Mouse (Mus musculus) hindbrain, embryonic 12.5 days (tissue): Measurements from ENCODE around the gene Aldh4a1. TPM values are rescaled to one million over a fixed set of nuclear protein-coding genes. Genes with fewer than 3 reads are reported as not detected.

Experiments
- ATAC-seq: fragments of 200-750 bp; cut with Nextera tagmentation; 2 replicates; pipeline ENCODE4 v1.8.0; 2017; ENCODE audit warnings: moderate TSS enrichment; ENCODE audit not compliant: low FRiP score
- H3K27ac ChIP-seq: fragments of 300-500 bp; sonication (generic); 2 replicates; pipeline ENCODE4 v1.5.1; 2016; ENCODE audit warnings: mild to moderate bottlenecking
- H3K27me3 ChIP-seq: fragments of 300-500 bp; sonication (generic); 2 replicates; pipeline ENCODE4 v1.6.1; 2016; ENCODE audit warnings: mild to moderate bottlenecking
- H3K36me3 ChIP-seq: fragments of 300-500 bp; sonication (generic); 2 replicates; pipeline ENCODE4 v1.6.1; 2016; ENCODE audit warnings: mild to moderate bottlenecking
- H3K4me1 ChIP-seq: fragments of 300-500 bp; sonication (generic); 2 replicates; pipeline ENCODE4 v1.6.1; 2016
- H3K4me2 ChIP-seq: fragments of 300-500 bp; sonication (generic); replicated peaks from 2 replicates; pipeline ENCODE4 v1.6.1; 2016; ENCODE audit warnings: mild to moderate bottlenecking
- H3K4me3 ChIP-seq: fragments of 300-500 bp; sonication (generic); 2 replicates; pipeline ENCODE4 v1.5.1; 2016; ENCODE audit warnings: mild to moderate bottlenecking
- H3K9ac ChIP-seq: fragments of 300-500 bp; sonication (generic); 2 replicates; pipeline ENCODE4 v1.6.1; 2016; ENCODE audit warnings: mild to moderate bottlenecking, moderate library complexity
- H3K9me3 ChIP-seq: fragments of 300-500 bp; sonication (generic); replicated peaks from 2 replicates; pipeline ENCODE4 v1.6.1; 2016; ENCODE audit warnings: mild to moderate bottlenecking
- WGBS: fragments of 180-500 bp; shearing (Covaris S2); methylation state at CpG from one replicate; pipeline ENCODE4 v1.1.7; 2016; 5-methylcytosine and 5-hydroxymethylcytosine counted together
- polyA plus RNA-seq: library from polyadenylated mRNA; unstranded; fragments of >200 nt; fragmentation: Nextera tagmentation; extraction: Ambion mirVana; gene quantifications from 2 replicates; pipeline ENCODE4 v1.2.1, GENCODE M21; 2016

The Aldh4a1 gene
- polyA plus RNA-seq, 1 experiment from 2014 or later = 21.4 TPM

- 56% methylated on average over 11 of the region's 11 CpGs for WGBS
- peaks cover 7% of the 10 kb centered on the region; the same call in 1 of the 2 replicates for H3K27me3 ChIP-seq
- no peak overlapping the region for H3K4me2 ChIP-seq
- no peak overlapping the region for H3K9ac ChIP-seq
- H3K9me3 ChIP-seq = no peaks in the 10 kb centered on the region
- H3K4me3 ChIP-seq = no peak overlapping the region
- peaks cover 12% of the 10 kb centered on the region; the same call in 1 of the 2 replicates for H3K36me3 ChIP-seq
- 0 out of 2 replicates have a peak, but pooled peaks have one; percentile 29 for ATAC-seq
- H3K4me1 ChIP-seq = peaks cover 6% of the 10 kb centered on the region
- no peak overlapping the region for H3K27ac ChIP-seq
These were observed 28.2 kb downstream of the Aldh4a1 start for GRCm38 (mm10) chr4:139650907-139651306.

- Histone ChIP-seq H3K4me1 (peaks cover 6% of the 10 kb centered on the region), H3K27ac (no peak within 1 kb of the TSS), H3K4me2 (no peak within 1 kb of the TSS), H3K36me3 (peaks cover 8% of the 10 kb centered on the region; the same call in 1 of the 2 replicates), H3K4me3 (no peak within 1 kb of the TSS), H3K9ac (no peak within 1 kb of the TSS), H3K27me3 (peaks cover 7% of the 10 kb centered on the region; the same call in 1 of the 2 replicates), H3K9me3 (peaks cover 1% of the 10 kb centered on the region; the same call in 1 of the 2 replicates)
- whole genome bisulfite sequencing = 86% methylated on average over 8 of the region's 8 CpGs
- no peak for ATAC-seq
These were observed 30.6 kb downstream of the Aldh4a1 start, which contains the start of gene Tas1r2 for GRCm38 (mm10) chr4:139653238-139653637. Gene Tas1r2, plus strand, starts transcription at chr4:139653538.

GRCm38 (mm10) chr4:139661897-139662296, 39.2 kb downstream of the Aldh4a1 start:
- Histone ChIP-seq H3K27ac (no peak overlapping the region), H3K4me1 (no peaks in the 10 kb centered on the region), H3K9me3 (peaks cover 5% of the 10 kb centered on the region; the same call in 1 of the 2 replicates), H3K4me2 (no peak overlapping the region), H3K36me3 (no peaks in the 10 kb centered on the region), H3K27me3 (peaks cover 5% of the 10 kb centered on the region), H3K9ac (no peak overlapping the region), H3K4me3 (no peak overlapping the region)
- WGBS = 90% methylated on average over 14 of the region's 14 CpGs
- ATAC-seq = no peak

GRCm38 (mm10) chr4:139667632-139668031, 45.0 kb downstream of the Aldh4a1 start:
- H3K27me3 ChIP-seq = peaks cover 7% of the 10 kb centered on the region
- WGBS = 54% methylated on average over 6 of the region's 6 CpGs
- no peak overlapping the region for H3K4me3 ChIP-seq
- no peak overlapping the region for H3K9ac ChIP-seq
- H3K4me2 ChIP-seq = no peak overlapping the region
- H3K4me1 ChIP-seq = no peaks in the 10 kb centered on the region
- H3K27ac ChIP-seq = no peak overlapping the region
- H3K9me3 ChIP-seq = 0 out of 2 replicates have a peak, but pooled peaks cover 3% of the 10 kb centered on the region
- ATAC-seq = no peak
- H3K36me3 ChIP-seq = no peaks in the 10 kb centered on the region

- no peak overlapping the region for H3K9ac ChIP-seq
- H3K36me3 ChIP-seq = no peaks in the 10 kb centered on the region
- no peak overlapping the region for H3K4me2 ChIP-seq
- peak; percentile 48; the same call in 1 of the 2 replicates for ATAC-seq
- no peak overlapping the region for H3K27ac ChIP-seq
- H3K27me3 ChIP-seq = peaks cover 8% of the 10 kb centered on the region; the same call in 1 of the 2 replicates
- H3K9me3 ChIP-seq = 0 out of 2 replicates have a peak, but pooled peaks cover 3% of the 10 kb centered on the region
- 21% methylated on average over 6 of the region's 6 CpGs for WGBS
- no peaks in the 10 kb centered on the region for H3K4me1 ChIP-seq
- no peak overlapping the region for H3K4me3 ChIP-seq
These were observed 47.2 kb downstream of the Aldh4a1 start for GRCm38 (mm10) chr4:139669847-139670246.

GRCm38 (mm10) chr4:139675696-139676095, 53.0 kb downstream of the Aldh4a1 start:
- no peaks in the 10 kb centered on the region for H3K36me3 ChIP-seq

GRCm38 (mm10) chr4:139683728-139684638, 61.3 kb downstream of the Aldh4a1 start:
- 0 out of 2 replicates have a peak, but pooled peaks cover 3% of the 10 kb centered on the region for H3K4me1 ChIP-seq
- WGBS = 78% methylated on average over 22 of the region's 22 CpGs
- H3K9me3 ChIP-seq = peaks cover 17% of the 10 kb centered on the region
- H3K36me3 ChIP-seq = no peaks in the 10 kb centered on the region
- peaks cover 14% of the 10 kb centered on the region for H3K27me3 ChIP-seq
- H3K9ac ChIP-seq = no peak overlapping the region
- peak; percentile 13; the same call in 1 of the 2 replicates for ATAC-seq
- no peak overlapping the region for H3K4me2 ChIP-seq
- no peak overlapping the region for H3K4me3 ChIP-seq
- H3K27ac ChIP-seq = no peak overlapping the region

More at GRCm38 (mm10) chr4:139675696-139676095, 53.0 kb downstream of the Aldh4a1 start:
- no peak overlapping the region for H3K9ac ChIP-seq
- no peak overlapping the region for H3K4me2 ChIP-seq
- H3K27ac ChIP-seq = no peak overlapping the region
- H3K9me3 ChIP-seq = peaks cover 21% of the 10 kb centered on the region
- WGBS = 49% methylated on average over 9 of the region's 9 CpGs
- H3K27me3 ChIP-seq = peaks cover 13% of the 10 kb centered on the region; the same call in 1 of the 2 replicates
- no peak for ATAC-seq
- no peak overlapping the region for H3K4me3 ChIP-seq
- peaks cover 6% of the 10 kb centered on the region; the same call in 1 of the 2 replicates for H3K4me1 ChIP-seq

- Histone ChIP-seq H3K9ac (no peak overlapping the region), H3K27me3 (peaks cover 14% of the 10 kb centered on the region), H3K27ac (no peak overlapping the region), H3K4me2 (no peak overlapping the region), H3K36me3 (no peaks in the 10 kb centered on the region), H3K4me1 (0 out of 2 replicates have a peak, but pooled peaks cover 3% of the 10 kb centered on the region), H3K9me3 (peaks cover 13% of the 10 kb centered on the region), H3K4me3 (no peak overlapping the region)
- no peak for ATAC-seq
- 8% methylated on average over 3 of the region's 3 CpGs for WGBS
These were observed 62.0 kb downstream of the Aldh4a1 start for GRCm38 (mm10) chr4:139684639-139685017.

GRCm38 (mm10) chr4:139688058-139688457, 65.4 kb downstream of the Aldh4a1 start:
- H3K27me3 ChIP-seq = peaks cover 39% of the 10 kb centered on the region
- no peaks in the 10 kb centered on the region for H3K36me3 ChIP-seq
- no peak overlapping the region for H3K4me3 ChIP-seq
- no peak overlapping the region for H3K27ac ChIP-seq
- H3K9me3 ChIP-seq = no peaks in the 10 kb centered on the region
- H3K9ac ChIP-seq = no peak overlapping the region
- 48% methylated on average over 9 of the region's 9 CpGs for WGBS
- 0 out of 2 replicates have a peak, but pooled peaks cover 6% of the 10 kb centered on the region for H3K4me1 ChIP-seq
- no peak overlapping the region for H3K4me2 ChIP-seq
- no peak for ATAC-seq

GRCm38 (mm10) chr4:139689627-139690269, 67.1 kb downstream of the Aldh4a1 start:
- Histone ChIP-seq H3K36me3 (no peaks in the 10 kb centered on the region), H3K4me3 (no peak overlapping the region), H3K9me3 (no peaks in the 10 kb centered on the region), H3K27me3 (peaks cover 44% of the 10 kb centered on the region), H3K4me1 (0 out of 2 replicates have a peak, but pooled peaks cover 6% of the 10 kb centered on the region), H3K27ac (no peak overlapping the region), H3K4me2 (no peak overlapping the region), H3K9ac (no peak overlapping the region)
- ATAC-seq = no peak
- 41% methylated on average over 7 of the region's 7 CpGs for WGBS

GRCm38 (mm10) chr4:139693315-139693714, 70.6 kb downstream of the Aldh4a1 start:
- Histone ChIP-seq H3K4me3 (no peak overlapping the region), H3K9me3 (no peaks in the 10 kb centered on the region), H3K9ac (no peak overlapping the region), H3K4me2 (no peak overlapping the region), H3K4me1 (peaks cover 12% of the 10 kb centered on the region), H3K27me3 (peaks cover 31% of the 10 kb centered on the region), H3K27ac (no peak overlapping the region), H3K36me3 (no peaks in the 10 kb centered on the region)
- WGBS = 34% methylated on average over 5 of the region's 5 CpGs
- ATAC-seq = no peak

- 4% methylated on average over 9 of the region's 9 CpGs for WGBS
- H3K4me2 ChIP-seq = no peak overlapping the region
- peak overlapping the region; percentile 43; the same call in 1 of the 2 replicates for H3K9ac ChIP-seq
- no peak overlapping the region for H3K27ac ChIP-seq
- no peaks in the 10 kb centered on the region for H3K36me3 ChIP-seq
- H3K27me3 ChIP-seq = peaks cover 11% of the 10 kb centered on the region
- no peaks in the 10 kb centered on the region for H3K9me3 ChIP-seq
- ATAC-seq = peak; percentile 22; the same call in 1 of the 2 replicates
- no peak overlapping the region for H3K4me3 ChIP-seq
- peaks cover 8% of the 10 kb centered on the region for H3K4me1 ChIP-seq
These were observed 75.1 kb downstream of the Aldh4a1 start for GRCm38 (mm10) chr4:139697755-139698154.
